Mouse (Mus musculus): ENCODE data around the gene Usp39. TPM values are rescaled to one million over a fixed set of nuclear protein-coding genes. Genes with fewer than 3 reads are reported as not detected.

The Usp39 gene
- total RNA-seq, 2 experiments from 2014 or later = 42.1 to 71.7 TPM

- no peak for ATAC-seq (ENCODE audit: poor library complexity, severe bottlenecking)
These were observed 28.2 kb upstream of the Usp39 start for GRCm38 (mm10) chr6:72373184-72373583.

GRCm38 (mm10) chr6:72371571-72371970 lies 26.6 kb upstream of the Usp39 start:
- ATAC-seq (ENCODE audit: poor library complexity, severe bottlenecking) = no peak

GRCm38 (mm10) chr6:72371147-72371546 lies 26.2 kb upstream of the Usp39 start:
- no peak for ATAC-seq (ENCODE audit: poor library complexity, severe bottlenecking)

DNA sequence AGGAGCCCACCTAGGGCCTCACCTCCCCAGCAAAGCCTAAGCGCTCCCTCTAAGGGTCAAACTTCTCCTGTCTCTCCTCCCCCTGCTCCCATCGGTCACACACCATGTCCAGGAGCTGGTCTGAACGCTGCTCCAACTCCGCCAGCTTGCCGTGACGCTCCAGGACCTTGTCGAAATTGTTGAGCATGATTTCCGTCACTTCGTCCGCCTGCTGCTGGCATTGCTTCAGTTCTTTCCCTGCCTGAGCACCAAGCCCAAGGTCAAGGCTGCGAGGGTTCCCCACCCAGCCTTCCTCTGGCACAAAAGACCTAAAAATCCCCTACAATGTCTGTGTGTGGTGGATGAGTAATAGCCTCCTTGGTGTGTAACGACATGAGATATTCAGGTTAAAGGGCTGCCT lies 25.1 kb upstream of the Usp39 start:
- ATAC-seq (ENCODE audit: poor library complexity, severe bottlenecking) = no peak

- no peak for ATAC-seq (ENCODE audit: poor library complexity, severe bottlenecking)
These were observed 24.6 kb upstream of the Usp39 start for GRCm38 (mm10) chr6:72369557-72369956.

DNA sequence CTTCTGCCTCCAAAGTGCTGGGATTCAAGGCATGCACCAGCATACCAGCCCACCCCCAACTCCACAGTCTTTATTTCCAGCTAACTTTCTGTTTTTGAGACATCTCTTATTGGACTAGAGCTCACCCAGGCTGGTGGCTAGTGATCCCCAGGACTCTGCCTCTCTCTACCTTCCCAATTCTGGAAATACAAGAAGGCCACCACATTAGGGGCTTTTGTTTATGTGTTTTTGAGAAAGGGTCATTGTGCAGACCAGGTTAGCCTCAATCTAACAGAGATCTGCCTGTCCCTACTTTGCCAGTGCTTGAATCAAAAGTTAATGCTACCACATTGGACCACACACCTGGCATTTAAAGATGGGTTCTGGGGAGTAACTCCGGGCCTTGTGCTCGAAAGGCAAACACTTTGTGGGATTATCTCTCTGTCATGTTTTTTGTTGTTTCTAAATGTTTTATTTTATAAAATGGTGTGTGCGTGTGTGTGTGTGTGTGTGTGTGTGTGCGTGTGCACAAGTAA lies 22.5 kb upstream of the Usp39 start:
- ATAC-seq (ENCODE audit: poor library complexity, severe bottlenecking) = no peak

- no peak for ATAC-seq (ENCODE audit: poor library complexity, severe bottlenecking)
These were observed 22.0 kb upstream of the Usp39 start, which contains the start of gene Rnf181 for GRCm38 (mm10) chr6:72366844-72367443. TSS of gene Rnf181 (minus strand) at chr6:72366956.

DNA sequence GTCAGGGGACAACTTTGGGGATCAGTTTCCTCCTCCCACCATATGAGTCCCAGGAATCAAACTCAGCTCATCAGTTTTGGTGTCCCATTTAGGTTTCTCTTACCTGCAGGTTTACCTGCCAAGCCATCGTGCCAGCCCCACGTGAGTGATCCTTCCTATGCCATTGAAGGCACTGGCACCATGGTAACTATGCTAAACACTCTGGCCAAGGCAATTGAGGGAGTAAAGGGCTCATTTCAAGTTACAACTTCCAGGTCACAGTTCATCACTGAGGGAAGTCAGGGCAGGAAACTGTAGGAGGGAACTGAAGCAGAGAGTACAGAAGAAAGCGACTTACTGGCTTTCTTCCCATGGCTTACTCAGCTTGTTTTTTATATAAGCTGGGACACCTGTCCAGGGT lies 21.3 kb upstream of the Usp39 start:
- ATAC-seq (ENCODE audit: poor library complexity, severe bottlenecking) = no peak

- no peak for ATAC-seq (ENCODE audit: poor library complexity, severe bottlenecking)
These were observed 20.0 kb upstream of the Usp39 start for GRCm38 (mm10) chr6:72364985-72365384.

GRCm38 (mm10) chr6:72364009-72364408 lies 19.0 kb upstream of the Usp39 start:
- no peak for ATAC-seq (ENCODE audit: poor library complexity, severe bottlenecking)

DNA sequence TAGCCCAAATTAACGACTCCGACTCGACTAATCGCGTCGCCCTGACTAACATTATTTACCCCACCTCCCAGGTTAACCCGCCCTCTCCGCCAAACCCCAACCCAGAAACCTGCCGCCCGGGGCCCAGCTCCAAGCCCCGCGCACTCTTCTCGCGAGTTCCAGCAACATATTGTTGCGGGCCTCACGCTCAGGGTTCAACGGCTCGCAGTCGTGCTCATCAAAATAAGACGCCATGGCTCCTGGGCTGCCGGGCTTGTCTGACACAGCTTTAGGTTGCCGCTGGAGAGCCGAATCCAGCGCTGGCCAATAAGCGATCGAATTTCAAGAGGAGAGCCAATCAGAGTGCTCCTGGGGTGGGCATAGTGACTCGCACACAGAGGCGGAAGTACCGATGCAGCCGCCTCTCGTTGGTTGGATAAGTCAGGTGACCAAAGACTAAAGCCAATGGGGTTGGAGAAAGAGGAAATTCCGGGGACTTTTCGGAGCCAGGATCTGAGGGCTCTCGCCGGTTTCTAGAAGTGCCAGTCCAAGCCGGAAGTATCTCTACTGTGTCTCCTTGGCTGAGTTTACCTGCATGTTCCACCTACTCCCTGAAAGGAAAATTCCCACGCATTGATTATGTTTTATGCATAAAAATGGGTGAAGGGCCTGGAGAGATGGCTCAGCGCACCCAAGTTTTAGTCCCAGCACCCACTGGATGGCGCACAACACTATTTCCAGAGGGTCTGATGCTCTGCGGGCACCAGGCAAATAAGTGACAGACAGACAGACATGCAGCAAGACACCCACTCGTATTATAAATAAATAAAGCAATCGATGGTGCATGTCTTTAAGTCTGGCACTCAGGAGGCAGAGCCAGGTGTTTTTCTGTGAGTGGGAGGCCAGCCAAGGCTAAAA lies 17.4 kb upstream of the Usp39 start:
- peak; percentile 98 for ATAC-seq (ENCODE audit: poor library complexity, severe bottlenecking)

DNA sequence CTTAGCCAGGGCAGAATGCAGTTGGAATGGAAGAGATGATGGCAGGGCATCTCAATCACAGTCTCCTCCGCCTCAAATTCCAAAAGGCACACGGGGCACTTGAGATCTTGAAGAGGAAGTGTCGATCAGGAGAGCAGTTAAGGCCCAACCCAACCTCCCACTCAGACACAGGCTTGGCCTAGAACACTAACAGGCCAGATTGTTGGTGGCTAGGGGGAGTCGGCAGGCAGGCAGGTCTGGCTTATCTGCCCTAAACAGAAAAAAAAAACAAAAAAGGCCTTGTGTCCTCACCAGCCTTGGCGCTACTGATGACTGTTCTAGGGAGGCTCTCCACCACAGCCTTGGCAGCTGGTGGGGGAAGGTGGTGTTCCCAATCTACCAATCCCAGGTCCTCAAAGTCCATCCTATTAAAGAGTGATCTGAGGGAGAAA lies 16.2 kb upstream of the Usp39 start:
- ATAC-seq (ENCODE audit: poor library complexity, severe bottlenecking) = no peak

- no peak for ATAC-seq (ENCODE audit: poor library complexity, severe bottlenecking)
These were observed 15.6 kb upstream of the Usp39 start for GRCm38 (mm10) chr6:72360599-72360935.

DNA sequence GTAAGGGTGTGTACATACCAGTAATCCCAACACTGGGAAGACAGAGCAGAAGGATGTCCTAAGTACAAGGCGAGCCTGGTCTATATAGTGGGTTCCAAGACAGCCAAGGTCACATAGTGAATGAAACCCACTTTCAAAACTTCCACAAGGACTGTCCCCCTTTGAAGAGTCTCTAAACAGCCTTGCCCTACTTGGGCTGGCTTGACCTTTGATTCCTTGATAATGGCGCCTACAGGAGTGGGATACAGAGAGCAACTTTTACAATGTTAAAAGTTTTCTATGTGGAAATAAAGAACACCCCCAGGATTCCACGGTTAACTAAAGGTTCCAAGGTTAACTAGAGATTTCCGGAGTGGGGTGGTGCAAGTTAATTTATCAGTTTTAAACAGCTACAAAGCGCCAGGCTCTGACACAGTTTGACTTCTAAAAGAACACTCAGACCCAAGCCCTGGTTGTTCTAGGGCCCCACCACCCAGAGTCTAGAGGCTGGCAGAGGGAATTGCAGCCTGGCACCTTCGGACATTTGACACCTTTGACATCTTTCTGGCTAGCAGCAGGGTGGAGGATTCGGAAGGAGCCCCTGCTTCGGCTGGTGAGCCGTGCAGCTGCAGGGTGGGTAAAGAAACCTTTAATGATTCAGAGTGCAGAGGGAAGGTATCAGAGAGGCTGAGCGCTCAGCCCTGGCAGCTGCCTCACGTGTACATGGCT lies 15.1 kb upstream of the Usp39 start:
- no peak for ATAC-seq (ENCODE audit: poor library complexity, severe bottlenecking)

DNA sequence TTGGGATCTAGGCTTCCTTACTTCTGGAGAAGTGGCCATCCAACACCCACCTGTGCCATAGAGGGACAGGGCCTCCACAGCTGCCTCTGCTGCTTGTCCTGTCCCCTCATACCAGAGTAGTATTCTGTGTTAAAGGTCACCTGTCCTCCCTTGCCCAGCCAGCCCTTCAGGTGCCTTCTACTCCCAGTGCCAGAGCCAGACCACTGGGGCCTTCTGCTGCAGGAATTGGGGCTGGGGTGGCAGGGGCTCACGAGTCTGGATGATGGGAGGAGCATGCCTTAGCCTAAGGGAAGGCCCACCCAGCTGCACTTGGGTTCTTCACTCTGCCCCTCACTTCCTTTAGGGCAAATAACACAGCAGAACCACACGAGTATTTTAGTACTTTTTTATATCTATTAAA lies 14.4 kb upstream of the Usp39 start:
- ATAC-seq (ENCODE audit: poor library complexity, severe bottlenecking) = no peak

GRCm38 (mm10) chr6:72358086-72358764 lies 13.2 kb upstream of the Usp39 start:
- no peak for ATAC-seq (ENCODE audit: poor library complexity, severe bottlenecking)

DNA sequence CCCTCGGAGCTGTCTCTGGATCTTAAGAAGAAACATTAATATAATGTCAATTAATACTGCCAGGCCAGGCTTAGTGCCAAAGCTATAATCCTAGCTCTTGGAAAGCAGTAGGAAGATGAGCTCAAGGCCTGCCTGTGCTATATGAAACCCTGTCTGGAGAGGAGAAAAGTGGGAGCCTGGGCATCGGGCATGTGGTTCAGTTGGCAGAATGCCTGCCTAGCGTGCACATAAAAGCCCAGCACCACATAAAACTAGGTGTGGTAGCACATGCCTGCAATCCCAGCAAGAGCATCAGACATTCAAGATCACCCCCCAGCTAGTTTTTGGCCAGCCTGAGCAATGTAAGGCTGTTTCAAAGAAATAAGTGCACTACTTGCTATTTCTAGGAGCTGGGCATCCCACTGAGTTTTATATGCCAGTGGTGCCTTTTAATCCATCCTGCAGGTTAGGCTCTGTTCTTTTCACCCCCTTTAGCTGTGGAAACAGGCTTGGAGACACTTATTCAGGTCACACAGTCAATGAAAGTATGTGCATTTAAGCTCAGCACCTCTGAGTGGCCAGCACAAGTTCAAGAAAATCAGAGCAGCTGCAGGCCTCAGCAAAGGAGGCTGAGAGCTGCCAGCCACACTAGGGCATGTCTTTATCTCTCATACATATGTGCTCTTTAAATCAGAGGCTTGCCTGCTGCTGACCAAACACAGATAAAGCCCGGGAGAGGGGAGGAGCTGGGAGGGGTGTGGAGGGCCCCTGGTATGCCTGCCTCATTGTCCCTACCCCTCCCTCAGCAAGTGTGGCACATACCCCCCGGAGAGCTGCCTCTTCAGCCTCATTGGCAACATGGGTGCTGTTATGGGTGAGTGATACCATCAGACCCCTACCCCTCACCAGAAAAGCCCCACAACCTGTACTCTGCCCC lies 12.4 kb upstream of the Usp39 start:
- no peak for ATAC-seq (ENCODE audit: poor library complexity, severe bottlenecking)

DNA sequence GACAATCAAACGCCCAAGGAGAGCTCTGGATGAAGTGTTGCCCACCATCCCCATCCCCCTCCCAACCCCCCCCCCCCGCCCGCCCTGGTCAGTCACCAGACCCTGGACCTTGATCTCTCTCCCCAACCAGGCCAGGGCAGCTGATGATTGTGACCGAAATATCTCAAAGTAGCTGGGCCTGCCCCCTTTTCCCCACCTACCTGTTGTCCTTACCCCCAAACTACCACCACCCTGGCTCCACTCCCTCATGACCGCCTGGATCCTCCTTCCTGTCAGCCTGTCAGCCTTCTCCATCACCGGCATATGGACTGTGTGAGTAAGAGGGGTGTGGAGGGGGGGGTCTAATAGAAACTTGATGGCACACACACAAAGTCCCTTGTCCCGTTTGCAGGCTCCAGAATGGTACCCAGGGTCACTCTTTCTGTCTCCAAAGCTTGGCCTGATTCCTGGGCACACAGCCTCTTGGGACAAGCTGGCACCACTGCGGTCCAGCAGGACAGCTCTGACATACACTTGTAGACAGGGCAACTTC lies 11.1 kb upstream of the Usp39 start:
- no peak for ATAC-seq (ENCODE audit: poor library complexity, severe bottlenecking)

- ATAC-seq (ENCODE audit: poor library complexity, severe bottlenecking) = peak; percentile 72
These were observed 10.3 kb upstream of the Usp39 start, which contains the start of gene Tmem150a for GRCm38 (mm10) chr6:72355066-72355911. TSS of gene Tmem150a (plus strand) at chr6:72355447.
